Mouse (Mus musculus) liver, embryonic 14.5 days (tissue): ENCODE measurements around the gene Rab6b.

Experiments used
- CTCF ChIP-seq: IDR thresholded peaks from 2 replicates; pipeline ENCODE4 v1.5.1; 2016; ENCODE audit warnings: antibody characterized with exemption, low read depth, control low read depth
- EP300 ChIP-seq: IDR thresholded peaks from 2 replicates; pipeline ENCODE4 v1.6.1; 2016; ENCODE audit warnings: antibody characterized with exemption, low read depth

DNA sequence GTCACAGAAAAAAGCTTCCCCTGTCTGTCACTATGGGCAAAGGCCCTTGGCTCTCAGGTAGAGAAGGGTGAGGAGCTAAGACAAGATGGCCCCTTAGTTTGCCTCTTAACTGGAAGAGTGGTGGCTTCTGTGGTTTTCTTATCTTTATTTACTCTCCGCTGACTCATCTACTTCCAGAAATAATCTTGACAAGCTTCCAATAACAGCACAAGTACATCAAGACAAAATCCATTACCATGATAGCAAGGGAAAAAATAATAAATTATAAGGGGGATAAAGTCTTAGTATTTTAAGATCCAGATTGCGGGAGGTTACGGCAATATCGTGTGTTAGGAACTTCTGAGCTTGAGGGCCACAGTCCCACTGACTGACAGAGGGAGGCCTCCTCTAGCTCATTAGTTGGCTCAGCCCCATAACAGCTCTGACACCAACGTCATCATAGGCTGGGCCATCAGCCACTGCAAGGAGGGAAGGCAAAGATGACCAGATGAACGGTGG lies 33.3 kb upstream of the Rab6b start:
- TF ChIP-seq CTCF = no peak
- no peak for TF ChIP-seq EP300
